Mouse (Mus musculus) ovary, postnatal 36 days (tissue): ENCODE measurements around the gene Lcmt1.
A peak's percentile ranks its signal among the peaks of the same experiment; 100 is the strongest.

Source experiments
- DNase-seq: peaks from one replicate; pipeline ENCODE4 v3.0.0; 2022; ENCODE audit warnings: low spot score, mixed read lengths

The Lcmt1 gene

GRCm38 (mm10) chr7:123360185-123360584, 9.4 kb upstream of the Lcmt1 start:
- DNase-seq: no peak

- DNase-seq: no peak
Observed at GRCm38 (mm10) chr7:123361229-123361980, 8.2 kb upstream of the Lcmt1 start.

GRCm38 (mm10) chr7:123362806-123363205, 6.8 kb upstream of the Lcmt1 start:
- no peak for DNase-seq

- DNase-seq: no peak
Observed at GRCm38 (mm10) chr7:123363971-123364370, 5.6 kb upstream of the Lcmt1 start.

GRCm38 (mm10) chr7:123365876-123366741, 3.5 kb upstream of the Lcmt1 start:
- no peak for DNase-seq

GRCm38 (mm10) chr7:123366806-123367205, 2.8 kb upstream of the Lcmt1 start:
- DNase-seq: no peak

GRCm38 (mm10) chr7:123367218-123368150, 2.1 kb upstream of the Lcmt1 start:
- no peak for DNase-seq

- no peak for DNase-seq
Observed at GRCm38 (mm10) chr7:123368187-123368586, 1.4 kb upstream of the Lcmt1 start.

GRCm38 (mm10) chr7:123368778-123369746, 522 bp upstream of the Lcmt1 start:
- no peak for DNase-seq

- no peak for DNase-seq
Observed at GRCm38 (mm10) chr7:123370700-123371099, 1.1 kb downstream of the Lcmt1 start.

- DNase-seq: no peak
Observed at GRCm38 (mm10) chr7:123371501-123371900, 1.9 kb downstream of the Lcmt1 start.

- DNase-seq: peak; percentile 89
Observed at GRCm38 (mm10) chr7:123377443-123378400, 8.1 kb downstream of the Lcmt1 start.

- DNase-seq: no peak
Observed at GRCm38 (mm10) chr7:123385693-123386407, 16.3 kb downstream of the Lcmt1 start.

GRCm38 (mm10) chr7:123389686-123390280, 20.2 kb downstream of the Lcmt1 start:
- DNase-seq: no peak

- no peak for DNase-seq
Observed at GRCm38 (mm10) chr7:123394271-123394670, 24.7 kb downstream of the Lcmt1 start.

- no peak for DNase-seq
Observed at GRCm38 (mm10) chr7:123396900-123397299, 27.3 kb downstream of the Lcmt1 start.

- peak; percentile 9 for DNase-seq
Observed at GRCm38 (mm10) chr7:123397369-123397768, 27.8 kb downstream of the Lcmt1 start.

GRCm38 (mm10) chr7:123397931-123398330, 28.3 kb downstream of the Lcmt1 start:
- DNase-seq: no peak

GRCm38 (mm10) chr7:123398828-123399227, 29.2 kb downstream of the Lcmt1 start:
- peak; percentile 15 for DNase-seq
